Mouse (Mus musculus) intestine, postnatal 0 days (tissue): Measurements from ENCODE around the gene Mamdc2. TPM values are rescaled to one million over a fixed set of nuclear protein-coding genes. Genes with fewer than 3 reads are reported as not detected.

Experiments
- ATAC-seq: fragments of 200-750 bp; cut with Nextera tagmentation; 2 replicates; pipeline ENCODE4 v1.8.0; 2017; ENCODE audit warnings: mild to moderate bottlenecking, moderate TSS enrichment, moderate library complexity
- H3K27ac ChIP-seq: fragments of 300-500 bp; sonication (generic); 2 replicates; pipeline ENCODE4 v1.5.1; 2014; ENCODE audit warnings: mild to moderate bottlenecking, low read depth, low read length, moderate library complexity
- H3K27me3 ChIP-seq: fragments of 300-500 bp; sonication (generic); replicated peaks from 2 replicates; pipeline ENCODE4 v1.6.1; 2014; ENCODE audit warnings: low read length, mixed read lengths; ENCODE audit not compliant: control insufficient read depth, insufficient read depth
- H3K36me3 ChIP-seq: fragments of 300-500 bp; sonication (generic); 2 replicates; pipeline ENCODE4 v1.6.1; 2014; ENCODE audit warnings: mild to moderate bottlenecking, moderate library complexity; ENCODE audit not compliant: control insufficient read depth, insufficient read depth
- H3K4me1 ChIP-seq: fragments of 300-500 bp; sonication (generic); replicated peaks from 2 replicates; pipeline ENCODE4 v1.6.1; 2014; ENCODE audit warnings: antibody characterized with exemption, low read length, mixed read lengths; ENCODE audit not compliant: control insufficient read depth, insufficient read depth
- H3K4me2 ChIP-seq: fragments of 300-500 bp; sonication (generic); replicated peaks from 2 replicates; pipeline ENCODE4 v1.6.1; 2014; ENCODE audit warnings: low read depth, mild to moderate bottlenecking, moderate library complexity
- H3K4me3 ChIP-seq: fragments of 300-500 bp; sonication (generic); 2 replicates; pipeline ENCODE4 v1.5.1; 2014; ENCODE audit warnings: low read depth, low read length
- H3K9ac ChIP-seq: fragments of 300-500 bp; sonication (generic); 2 replicates; pipeline ENCODE4 v1.6.1; 2014; ENCODE audit warnings: mild to moderate bottlenecking, low read depth, low read length
- H3K9me3 ChIP-seq: fragments of 300-500 bp; sonication (generic); 2 replicates; pipeline ENCODE4 v1.6.1; 2016; ENCODE audit warnings: mixed run types; ENCODE audit not compliant: control insufficient read depth
- CTCF ChIP-seq: sonication (generic); IDR thresholded peaks from 2 replicates; pipeline ENCODE4 v1.5.1; 2016; ENCODE audit warnings: low read depth, mild to moderate bottlenecking, control low read depth, antibody characterized with exemption, moderate library complexity
- WGBS: fragments of 180-500 bp; shearing (Covaris S2); extraction: QIAGEN DNeasy Blood & Tissue Kit; methylation state at CpG from one replicate; pipeline ENCODE4 v1.1.7; 2014; 5-methylcytosine and 5-hydroxymethylcytosine counted together
- polyA plus RNA-seq: library from polyadenylated mRNA; unstranded; fragments of >200 nt; fragmentation: Nextera tagmentation; extraction: Ambion mirVana; gene quantifications from 2 replicates; pipeline ENCODE4 v1.2.1, GENCODE M21; 2015

Gene Mamdc2
- polyA plus RNA-seq, 1 experiment from 2014 or later = 2.6 TPM

DNA sequence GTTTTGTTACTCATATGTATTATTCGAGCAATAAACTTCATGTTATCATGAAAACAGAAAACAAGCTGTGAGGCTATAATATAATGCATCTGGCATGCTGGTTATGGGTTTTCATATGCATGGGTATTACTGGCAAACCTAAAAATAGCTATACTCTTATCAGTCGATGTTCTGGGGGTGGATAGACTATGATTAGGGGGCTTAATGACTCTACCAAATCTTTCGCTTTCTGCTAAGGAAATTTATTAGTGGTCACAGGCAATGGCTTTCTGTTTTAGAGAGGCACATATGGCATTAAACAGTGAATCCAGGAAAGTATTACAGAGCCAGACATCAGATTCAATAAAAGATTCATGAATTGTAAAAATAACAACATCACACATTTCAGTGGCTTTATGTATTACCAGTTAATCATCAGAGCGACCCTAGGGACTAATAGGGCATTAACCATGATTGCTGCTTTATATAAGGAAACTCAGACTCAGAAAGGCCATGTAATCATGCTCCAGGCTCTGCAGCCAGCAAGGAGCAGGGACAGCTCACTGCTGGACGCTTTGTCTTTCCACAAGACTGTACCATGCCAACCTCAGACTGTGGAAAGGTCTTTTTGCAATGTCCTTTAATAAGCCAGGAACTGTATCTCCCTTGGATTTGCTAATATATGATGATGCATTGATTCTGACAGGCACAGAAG is 130.8 kb downstream of the Mamdc2 start:
- H3K36me3 ChIP-seq = no peaks in the 10 kb centered on the region
- WGBS = 73% methylated on average over 5 of the region's 5 CpGs
- no peaks in the 10 kb centered on the region for H3K27me3 ChIP-seq
- H3K27ac ChIP-seq = no peak overlapping the region
- TF ChIP-seq CTCF = no peak
- no peak for ATAC-seq
- H3K9me3 ChIP-seq = no peaks in the 10 kb centered on the region
- H3K9ac ChIP-seq = no peak overlapping the region
- no peak overlapping the region for H3K4me3 ChIP-seq
- no peak overlapping the region for H3K4me2 ChIP-seq
- H3K4me1 ChIP-seq = no peaks in the 10 kb centered on the region

DNA sequence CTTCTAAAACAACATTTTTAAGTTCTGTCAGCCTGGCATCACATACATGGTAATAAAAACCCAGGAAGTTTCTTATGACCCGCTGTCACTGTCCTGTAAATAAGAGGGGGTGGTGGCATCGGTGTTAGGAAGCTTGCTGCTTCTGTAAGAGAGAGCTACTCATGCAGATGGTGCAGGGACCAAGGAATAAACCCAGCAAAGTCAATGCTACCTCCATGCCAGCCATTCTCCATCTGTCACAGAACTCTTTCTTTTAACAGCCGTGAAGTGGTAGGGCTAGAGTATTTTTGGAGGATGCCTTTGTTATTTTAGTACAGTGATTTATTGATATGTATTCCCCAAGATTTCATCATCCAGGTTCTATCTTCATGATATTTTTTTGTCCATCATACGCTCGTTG is 131.4 kb downstream of the Mamdc2 start:
- Histone ChIP-seq H3K36me3 (no peaks in the 10 kb centered on the region), H3K4me1 (no peaks in the 10 kb centered on the region)
- no peak for TF ChIP-seq CTCF

DNA sequence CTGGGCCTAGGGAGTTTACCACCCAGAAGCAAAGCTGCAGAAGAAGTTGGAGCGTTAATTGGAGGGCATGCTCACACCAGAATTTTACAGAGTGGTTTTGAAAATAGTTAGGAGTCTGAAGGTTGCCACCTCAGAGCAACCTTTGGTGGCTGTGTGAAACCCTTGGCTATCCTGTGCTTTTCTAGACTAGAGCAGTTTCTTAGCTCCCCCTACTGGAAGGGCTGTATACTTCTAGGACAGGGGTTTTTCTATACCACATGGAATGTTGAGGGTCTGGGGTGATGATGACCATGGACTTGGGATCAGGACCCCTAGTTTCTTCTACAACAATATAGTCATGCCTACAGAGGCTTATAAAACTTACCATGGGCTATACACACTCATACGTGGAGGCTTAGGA is 138.3 kb downstream of the Mamdc2 start:
- Histone ChIP-seq H3K36me3 (no peaks in the 10 kb centered on the region), H3K4me2 (no peak overlapping the region), H3K4me1 (no peaks in the 10 kb centered on the region), H3K27ac (no peak overlapping the region), H3K9me3 (no peaks in the 10 kb centered on the region), H3K4me3 (no peak overlapping the region), H3K9ac (no peak overlapping the region), H3K27me3 (no peaks in the 10 kb centered on the region)
- ATAC-seq = no peak
- TF ChIP-seq CTCF = peak; percentile 46
- WGBS = 84% methylated on average over 2 of the region's 2 CpGs

More for the DNA sequence above, 131.4 kb downstream of the Mamdc2 start:
- Histone ChIP-seq H3K9me3 (no peaks in the 10 kb centered on the region), H3K27me3 (no peaks in the 10 kb centered on the region), H3K4me3 (no peak overlapping the region), H3K27ac (no peak overlapping the region), H3K9ac (no peak overlapping the region), H3K4me2 (no peak overlapping the region)
- 85% methylated on average over 5 of the region's 5 CpGs for WGBS
- ATAC-seq = no peak

DNA sequence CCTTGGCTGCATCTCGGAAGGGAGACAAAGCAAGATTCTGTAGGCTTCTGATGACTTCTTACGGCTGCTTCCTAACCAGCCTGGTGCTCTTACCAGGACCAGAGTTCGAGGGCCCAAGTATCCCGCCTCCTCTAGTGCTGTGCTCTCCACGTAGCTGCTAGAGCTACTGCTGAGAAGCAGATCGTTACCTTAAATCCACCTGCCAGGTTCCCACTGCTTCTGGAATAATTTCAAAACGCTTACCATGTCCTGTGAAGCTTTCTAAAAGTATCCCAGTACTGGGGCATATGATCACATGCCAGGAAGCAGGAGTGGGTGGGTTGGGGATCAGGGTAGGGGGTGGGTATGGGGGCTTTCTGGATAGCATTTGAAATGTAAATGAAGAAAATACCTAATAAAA is 141.6 kb downstream of the Mamdc2 start:
- H3K9ac ChIP-seq = no peak overlapping the region
- 90% methylated on average over 7 of the region's 7 CpGs for WGBS
- ATAC-seq = no peak
- no peaks in the 10 kb centered on the region for H3K9me3 ChIP-seq
- no peak overlapping the region for H3K4me2 ChIP-seq
- H3K27ac ChIP-seq = no peak overlapping the region
- H3K4me1 ChIP-seq = no peaks in the 10 kb centered on the region
- no peaks in the 10 kb centered on the region for H3K27me3 ChIP-seq
- no peak for TF ChIP-seq CTCF
- no peaks in the 10 kb centered on the region for H3K36me3 ChIP-seq
- no peak overlapping the region for H3K4me3 ChIP-seq

DNA sequence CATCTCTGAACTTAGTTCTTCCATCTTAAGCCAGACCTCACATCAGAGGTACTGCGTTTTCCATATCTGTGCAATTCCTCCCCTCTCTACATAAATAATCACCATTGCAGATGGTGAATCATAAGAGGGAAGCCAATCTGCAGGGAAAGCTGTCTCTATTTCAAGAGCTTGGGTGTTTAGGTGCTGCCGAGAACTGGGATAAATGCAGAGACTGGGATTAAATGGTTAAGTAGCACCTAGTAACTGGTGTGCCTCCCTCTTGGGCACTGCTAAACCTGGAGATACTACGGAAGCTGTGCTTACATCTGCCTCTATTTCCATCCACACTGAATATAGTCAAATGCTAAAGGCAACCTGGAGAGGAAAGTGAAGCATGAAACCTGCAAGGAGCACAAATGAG is 148.3 kb downstream of the Mamdc2 start:
- ATAC-seq = no peak
- Histone ChIP-seq H3K4me1 (no peaks in the 10 kb centered on the region), H3K27me3 (no peaks in the 10 kb centered on the region), H3K36me3 (no peaks in the 10 kb centered on the region), H3K9me3 (no peaks in the 10 kb centered on the region), H3K27ac (no peak overlapping the region), H3K4me2 (no peak overlapping the region), H3K4me3 (no peak overlapping the region), H3K9ac (no peak overlapping the region)
- WGBS = 84% methylated on average over 3 of the region's 3 CpGs
- TF ChIP-seq CTCF = no peak

DNA sequence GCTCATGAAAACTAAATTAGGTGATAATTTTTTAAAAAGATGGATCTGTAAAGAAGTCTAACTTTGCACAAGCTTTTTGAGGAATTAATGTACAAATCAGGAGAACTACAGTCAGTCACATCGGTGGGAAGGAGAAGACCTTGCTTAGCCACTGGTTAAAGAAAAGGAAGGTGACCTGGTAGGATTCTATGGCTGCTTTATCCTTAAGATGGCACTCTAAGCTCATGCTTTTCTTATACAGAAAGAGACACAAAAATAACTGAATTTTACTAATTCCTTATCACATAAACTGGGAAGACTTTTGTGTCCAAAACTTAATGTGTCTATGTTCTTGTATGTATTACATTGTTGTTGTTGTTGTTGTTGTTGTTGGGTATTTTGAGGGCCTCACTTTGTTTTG is 149.3 kb downstream of the Mamdc2 start:
- no peaks in the 10 kb centered on the region for H3K36me3 ChIP-seq
- WGBS = 89% methylated on average over 1 of the region's 1 CpGs

DNA sequence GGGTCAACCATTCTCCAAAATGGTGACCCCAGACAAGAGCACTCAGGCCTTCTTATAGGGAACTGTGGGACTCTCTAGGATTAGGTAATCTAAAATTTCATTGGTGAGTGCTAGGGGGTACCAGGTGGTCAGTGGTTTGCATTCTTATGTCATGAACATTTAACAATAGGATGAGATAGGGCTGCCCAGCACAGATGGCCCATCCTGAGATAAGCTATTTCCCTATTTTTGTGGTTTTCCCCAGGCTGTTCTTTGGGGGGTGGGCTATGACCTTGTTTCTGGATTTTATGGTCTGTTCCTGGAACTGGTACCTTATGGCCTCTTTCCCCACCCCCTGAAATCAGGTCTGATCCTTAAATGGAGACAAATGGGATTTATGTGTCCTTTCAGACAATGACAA is 151.1 kb downstream of the Mamdc2 start:
- Histone ChIP-seq H3K4me3 (no peak overlapping the region), H3K27me3 (no peaks in the 10 kb centered on the region), H3K36me3 (no peaks in the 10 kb centered on the region), H3K4me1 (no peaks in the 10 kb centered on the region), H3K27ac (no peak overlapping the region), H3K9me3 (no peaks in the 10 kb centered on the region), H3K9ac (no peak overlapping the region), H3K4me2 (no peak overlapping the region)
- TF ChIP-seq CTCF = no peak
- no peak for ATAC-seq

More for the DNA sequence above, 149.3 kb downstream of the Mamdc2 start:
- no peaks in the 10 kb centered on the region for H3K4me1 ChIP-seq
- H3K9ac ChIP-seq = no peak overlapping the region
- no peaks in the 10 kb centered on the region for H3K27me3 ChIP-seq
- no peak for ATAC-seq
- no peak overlapping the region for H3K4me2 ChIP-seq
- no peak overlapping the region for H3K4me3 ChIP-seq
- peak; percentile 25 for TF ChIP-seq CTCF
- no peak overlapping the region for H3K27ac ChIP-seq
- no peaks in the 10 kb centered on the region for H3K9me3 ChIP-seq
